Mouse (Mus musculus) midbrain, postnatal 0 days (tissue): ENCODE results near the gene Gm20388. TPM values are rescaled to one million over a fixed set of nuclear protein-coding genes. Genes with fewer than 3 reads are reported as not detected.

Experiments
- ATAC-seq: fragments of 200-750 bp; cut with Nextera tagmentation; 2 replicates; pipeline ENCODE4 v1.8.0; 2017; ENCODE audit warnings: moderate number of reproducible peaks, mild to moderate bottlenecking, moderate TSS enrichment, moderate library complexity; ENCODE audit not compliant: low FRiP score
- DNase-seq: peaks from one replicate; pipeline ENCODE4 v3.0.0-alpha.2; 2015; ENCODE audit warnings: low spot score
- H3K27ac ChIP-seq: fragments of 300-500 bp; sonication (generic); 2 replicates; pipeline ENCODE4 v1.5.1; 2014; ENCODE audit warnings: low read depth, mild to moderate bottlenecking, low read length, mixed read lengths
- H3K27me3 ChIP-seq: fragments of 300-500 bp; sonication (generic); 2 replicates; pipeline ENCODE4 v1.6.1; 2014; ENCODE audit warnings: low read length, control low read depth, mixed read lengths; ENCODE audit not compliant: insufficient read depth
- H3K36me3 ChIP-seq: fragments of 300-500 bp; sonication (generic); 2 replicates; pipeline ENCODE4 v1.6.1; 2014; ENCODE audit warnings: low read length, control low read depth, mixed read lengths; ENCODE audit not compliant: insufficient read depth
- H3K4me1 ChIP-seq: fragments of 300-500 bp; sonication (generic); 2 replicates; pipeline ENCODE4 v1.6.1; 2014; ENCODE audit warnings: mild to moderate bottlenecking, control low read depth, antibody characterized with exemption, low read length, mixed read lengths; ENCODE audit not compliant: insufficient read depth
- H3K4me2 ChIP-seq: fragments of 300-500 bp; sonication (generic); 2 replicates; pipeline ENCODE4 v1.6.1; 2014; ENCODE audit warnings: low read depth, mild to moderate bottlenecking, low read length, mixed read lengths; ENCODE audit not compliant: poor library complexity, severe bottlenecking
- H3K4me3 ChIP-seq: fragments of 300-500 bp; sonication (generic); 2 replicates; pipeline ENCODE4 v1.5.1; 2014; ENCODE audit warnings: low read depth, mild to moderate bottlenecking, low read length, moderate library complexity
- H3K9ac ChIP-seq: fragments of 300-500 bp; sonication (generic); replicated peaks from 2 replicates; pipeline ENCODE4 v1.6.1; 2014; ENCODE audit warnings: mild to moderate bottlenecking, low read length, moderate library complexity, mixed read lengths; ENCODE audit not compliant: poor library complexity, severe bottlenecking
- H3K9me3 ChIP-seq: fragments of 300-500 bp; sonication (generic); 2 replicates; pipeline ENCODE4 v1.6.1; 2016; ENCODE audit warnings: low read length, control low read depth
- CTCF ChIP-seq: IDR thresholded peaks from 2 replicates; pipeline ENCODE4 v1.5.1; 2016; ENCODE audit warnings: antibody characterized with exemption, mild to moderate bottlenecking
- WGBS: fragments of 180-500 bp; shearing (Covaris S2); extraction: QIAGEN DNeasy Blood & Tissue Kit; methylation state at CpG from one replicate; pipeline ENCODE4 v1.1.7; 2014; 5-methylcytosine and 5-hydroxymethylcytosine counted together
- polyA plus RNA-seq: library from polyadenylated mRNA; unstranded; fragments of >200 nt; fragmentation: Nextera tagmentation; extraction: Ambion mirVana; gene quantifications from 2 replicates; pipeline ENCODE4 v1.2.1, GENCODE M21; 2015
- total RNA-seq: library from RNA; depleted of rRNA; stranded (reverse); fragments of >200 nt; gene quantifications from 2 replicates; pipeline ENCODE4 v1.2.3, GENCODE M21; 2014

Gm20388 gene
- total and polyA plus RNA-seq, 2 experiments from 2014 or later, result 74.2 TPM; not detected in 1

DNA sequence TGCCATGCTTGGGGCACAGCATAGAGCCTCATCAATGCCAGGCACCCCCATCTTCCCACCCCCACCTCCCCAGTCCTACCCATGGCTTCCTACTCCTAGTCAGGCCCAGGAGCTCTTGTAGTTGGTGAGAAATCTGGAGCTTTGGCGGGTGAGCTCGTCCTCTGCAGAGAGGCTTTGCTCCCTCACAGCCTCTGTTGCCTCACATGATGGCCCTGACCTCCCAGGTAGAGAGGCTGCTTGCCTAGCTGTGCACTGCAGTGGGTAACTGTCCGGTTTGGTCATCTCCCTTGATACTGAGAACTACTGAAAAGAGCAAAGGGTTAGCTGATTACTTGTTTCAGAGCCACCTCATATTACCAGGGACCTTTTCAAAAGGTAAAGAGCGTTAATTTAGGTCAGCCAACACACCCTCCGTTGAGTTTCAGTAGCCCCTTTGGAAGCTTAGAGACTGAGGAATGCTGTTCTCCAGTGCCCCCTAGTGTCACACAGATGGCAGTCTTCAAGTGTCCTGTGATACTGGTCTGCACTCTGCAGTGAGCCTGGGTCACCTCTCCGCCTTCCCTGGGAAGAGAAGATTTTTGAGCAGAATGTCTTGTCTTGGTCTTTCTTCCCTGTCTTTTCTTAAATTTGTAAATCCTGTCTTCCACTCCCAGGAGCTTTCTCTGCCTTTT lies 16.9 kb downstream of the Gm20388 start:
- H3K9ac ChIP-seq, result no peak overlapping the region
- H3K4me3 ChIP-seq, result no peak overlapping the region
- no peaks in the 10 kb centered on the region for H3K27me3 ChIP-seq
- H3K4me2 ChIP-seq, result no peak overlapping the region
- TF ChIP-seq CTCF, result peak; percentile 82
- DNase-seq (peak; percentile 73), ATAC-seq (no peak)
- H3K9me3 ChIP-seq, result no peaks in the 10 kb centered on the region
- H3K4me1 ChIP-seq, result no peaks in the 10 kb centered on the region
- peaks cover 8% of the 10 kb centered on the region; the same call in 1 of the 2 replicates for H3K36me3 ChIP-seq
- H3K27ac ChIP-seq, result no peak overlapping the region
- 40% methylated on average over 6 of the region's 6 CpGs for WGBS

DNA sequence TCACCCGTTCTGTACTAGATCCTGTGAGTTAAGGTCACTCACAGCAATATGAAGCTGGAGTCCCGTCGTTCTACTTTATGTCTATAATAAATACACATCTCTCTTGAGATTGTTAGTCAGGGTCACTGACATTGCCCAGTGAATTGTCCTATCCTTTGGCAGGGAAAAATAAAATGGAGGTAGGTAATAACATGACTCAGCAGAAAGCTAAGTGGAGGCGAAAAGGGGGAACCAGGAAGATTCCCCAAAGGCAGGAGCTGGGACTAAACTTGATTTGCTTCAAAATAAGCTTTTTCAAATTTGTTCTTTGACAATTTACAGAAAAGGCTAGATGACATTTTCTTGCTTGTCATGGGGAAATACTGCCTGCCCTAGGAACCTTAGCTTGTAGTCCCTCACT lies 20.7 kb downstream of the Gm20388 start:
- H3K36me3 ChIP-seq, result peaks cover 20% of the 10 kb centered on the region; the same call in 1 of the 2 replicates
- no peaks in the 10 kb centered on the region for H3K9me3 ChIP-seq
- H3K4me1 ChIP-seq, result no peaks in the 10 kb centered on the region
- no peak overlapping the region for H3K9ac ChIP-seq
- DNase-seq (no peak), ATAC-seq (no peak)
- WGBS, result 84% methylated on average over 4 of the region's 4 CpGs
- H3K4me2 ChIP-seq, result no peak overlapping the region
- no peak for TF ChIP-seq CTCF
- no peaks in the 10 kb centered on the region for H3K27me3 ChIP-seq
- no peak overlapping the region for H3K4me3 ChIP-seq
- no peak overlapping the region for H3K27ac ChIP-seq

DNA sequence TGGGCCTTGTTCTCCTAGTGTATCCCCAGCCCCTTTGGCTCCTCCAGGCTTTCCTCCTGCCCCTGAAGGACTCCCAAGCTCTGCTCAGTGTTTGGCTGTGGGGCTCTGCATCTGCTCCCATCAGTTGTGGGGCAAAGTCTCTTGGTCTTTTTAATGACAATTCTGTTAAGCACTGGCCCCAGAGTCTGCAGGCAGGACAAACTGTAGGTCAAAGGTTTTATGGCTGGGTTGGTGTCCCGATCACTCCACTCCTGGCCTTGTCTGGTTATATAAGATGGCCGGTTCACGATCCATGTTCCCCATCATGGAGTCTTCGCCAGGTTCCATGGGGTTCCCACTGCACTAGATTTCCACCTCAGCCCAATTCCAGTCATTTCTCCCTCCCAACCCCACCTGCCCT lies 23.0 kb downstream of the Gm20388 start:
- ATAC-seq, result no peak
- Histone ChIP-seq H3K27me3 (no peaks in the 10 kb centered on the region), H3K9me3 (no peaks in the 10 kb centered on the region), H3K36me3 (peaks cover 25% of the 10 kb centered on the region), H3K4me1 (no peaks in the 10 kb centered on the region), H3K4me3 (no peak overlapping the region), H3K27ac (no peak overlapping the region), H3K9ac (no peak overlapping the region), H3K4me2 (no peak overlapping the region)
- 96% methylated on average over 4 of the region's 4 CpGs for WGBS
- no peak for TF ChIP-seq CTCF
- no peak for DNase-seq

DNA sequence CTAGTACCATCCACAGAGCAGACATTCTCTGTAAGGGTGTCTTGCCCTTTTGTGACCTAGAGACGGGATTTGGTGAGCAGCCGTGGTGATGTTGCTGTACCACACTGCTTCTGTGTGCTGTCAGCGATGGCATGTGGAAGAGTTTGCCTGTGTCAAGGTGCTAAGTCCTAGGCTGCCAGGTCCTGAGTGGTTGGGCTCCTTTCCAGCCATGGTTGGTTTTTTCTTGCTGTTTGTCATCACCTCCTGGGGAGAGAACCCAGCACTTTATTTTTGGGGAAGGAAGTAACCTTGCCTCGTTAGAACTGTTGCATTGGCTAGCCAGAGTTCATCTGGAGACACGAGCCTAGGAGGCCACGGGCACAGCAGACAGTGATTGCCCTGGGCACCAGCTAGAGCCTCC lies 24.9 kb downstream of the Gm20388 start:
- no peak overlapping the region for H3K4me2 ChIP-seq
- H3K4me1 ChIP-seq, result no peaks in the 10 kb centered on the region
- WGBS, result 75% methylated on average over 6 of the region's 6 CpGs
- ATAC-seq (no peak), DNase-seq (no peak)
- H3K27me3 ChIP-seq, result no peaks in the 10 kb centered on the region
- no peaks in the 10 kb centered on the region for H3K9me3 ChIP-seq
- no peak overlapping the region for H3K4me3 ChIP-seq
- H3K9ac ChIP-seq, result no peak overlapping the region; the same call in 1 of the 2 replicates
- H3K36me3 ChIP-seq, result peaks cover 35% of the 10 kb centered on the region
- no peak for TF ChIP-seq CTCF
- no peak overlapping the region for H3K27ac ChIP-seq

DNA sequence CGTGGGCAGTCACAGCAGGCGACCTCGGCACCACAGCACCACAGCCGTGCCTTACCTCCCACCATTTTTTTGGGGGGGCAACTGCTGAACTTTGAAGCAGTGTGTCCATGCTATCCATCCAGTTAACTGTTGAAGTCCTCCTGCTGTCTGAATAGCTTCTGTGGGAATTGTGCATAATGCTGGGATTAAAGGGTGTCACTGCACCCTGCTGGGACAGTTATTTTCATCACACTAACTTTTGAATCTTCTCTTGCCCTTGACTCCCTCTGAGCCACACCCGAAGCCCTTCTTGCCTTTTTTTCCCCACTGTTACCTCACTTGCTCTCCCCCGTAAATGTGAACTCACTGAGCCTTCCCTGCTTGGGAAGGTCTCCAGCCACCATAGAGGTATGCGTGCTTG lies 27.8 kb downstream of the Gm20388 start:
- TF ChIP-seq CTCF, result no peak
- Histone ChIP-seq H3K4me3 (no peak overlapping the region), H3K9me3 (no peaks in the 10 kb centered on the region), H3K9ac (no peak overlapping the region), H3K27ac (no peak overlapping the region), H3K27me3 (no peaks in the 10 kb centered on the region), H3K4me2 (no peak overlapping the region), H3K4me1 (no peaks in the 10 kb centered on the region), H3K36me3 (peaks cover 40% of the 10 kb centered on the region)
- DNase-seq (no peak), ATAC-seq (no peak)
- 76% methylated on average over 7 of the region's 7 CpGs for WGBS

DNA sequence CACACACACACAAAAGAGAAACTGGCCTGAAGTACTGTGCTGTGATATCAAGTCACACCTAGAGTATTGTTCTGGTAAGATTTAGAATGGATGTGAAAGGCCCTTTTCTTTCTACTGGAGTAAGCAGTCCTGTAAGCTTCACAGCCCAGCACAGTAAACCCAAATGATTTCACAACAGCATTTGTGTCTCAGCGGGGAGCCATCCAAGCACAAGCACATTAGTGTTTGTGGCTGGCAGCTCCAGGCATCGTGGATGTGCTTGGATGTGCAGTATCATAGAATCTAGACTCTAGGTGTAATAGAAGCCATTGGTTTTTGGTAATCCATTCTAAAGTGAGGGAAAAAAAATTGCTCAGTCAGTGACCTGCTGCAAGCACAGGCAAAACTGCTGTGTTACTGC lies 28.7 kb downstream of the Gm20388 start:
- no peak for TF ChIP-seq CTCF
- no peaks in the 10 kb centered on the region for H3K4me1 ChIP-seq
- ATAC-seq (no peak), DNase-seq (peak; percentile 52)
- no peaks in the 10 kb centered on the region for H3K9me3 ChIP-seq
- H3K27me3 ChIP-seq, result no peaks in the 10 kb centered on the region
- H3K4me2 ChIP-seq, result no peak overlapping the region
- no peak overlapping the region for H3K4me3 ChIP-seq
- WGBS, result 75% methylated on average over 2 of the region's 2 CpGs
- peaks cover 33% of the 10 kb centered on the region for H3K36me3 ChIP-seq
- H3K9ac ChIP-seq, result no peak overlapping the region
- H3K27ac ChIP-seq, result no peak overlapping the region
